Mouse (Mus musculus): ENCODE measurements around the gene Gm7978. TPM values are rescaled to one million over a fixed set of nuclear protein-coding genes. Genes with fewer than 3 reads are reported as not detected.
"Not testable (repeated sequence)": the region's sequence is repeated elsewhere in the genome, so short reads cannot be mapped to it uniquely, and the experiment has no call there.

Gene Gm7978
- polyA plus RNA-seq (2012; rRNA removed) = not detected in 2 replicates

GRCm38 (mm10) chr5:95736073-95736472 is at the start of gene Gm7978:
Gm7978 (minus strand) TSS chr5:95736173.
- not testable (repeated sequence) for H3K4me3 ChIP-seq (ENCODE audit: control insufficient read depth, low read depth, low read length); H3K4me1 ChIP-seq (ENCODE audit: control insufficient read depth, insufficient read depth, low read length)

GRCm38 (mm10) chr5:95775690-95776089 is 39.7 kb upstream of the Gm7978 start, which contains the start of gene E330014E10Rik:
E330014E10Rik (plus strand) TSS chr5:95775990.
- H3K27me3 ChIP-seq (ENCODE audit: control insufficient read depth, insufficient read depth, low read length); H3K27ac ChIP-seq (ENCODE audit: control insufficient read depth, insufficient read depth, low read depth, low read length); H3K4me3 ChIP-seq (ENCODE audit: control insufficient read depth, low read depth, low read length); H3K36me3 ChIP-seq (ENCODE audit: control insufficient read depth, insufficient read depth, low read length); H3K4me1 ChIP-seq (ENCODE audit: control insufficient read depth, insufficient read depth, low read length): not testable (repeated sequence)

More at GRCm38 (mm10) chr5:95736073-95736472, at the start of gene Gm7978:
- H3K36me3 ChIP-seq (ENCODE audit: control insufficient read depth, insufficient read depth, low read length); H3K27ac ChIP-seq (ENCODE audit: control insufficient read depth, insufficient read depth, low read depth, low read length); H3K27me3 ChIP-seq (ENCODE audit: control insufficient read depth, insufficient read depth, low read length): not testable (repeated sequence)

- H3K4me1 ChIP-seq (ENCODE audit: control insufficient read depth, insufficient read depth, low read length); H3K27ac ChIP-seq (ENCODE audit: control insufficient read depth, insufficient read depth, low read depth, low read length); H3K27me3 ChIP-seq (ENCODE audit: control insufficient read depth, insufficient read depth, low read length); H3K36me3 ChIP-seq (ENCODE audit: control insufficient read depth, insufficient read depth, low read length); H3K4me3 ChIP-seq (ENCODE audit: control insufficient read depth, low read depth, low read length): not testable (repeated sequence)
Measured at GRCm38 (mm10) chr5:95741714-95742113, 5.7 kb upstream of the Gm7978 start, which contains the start of gene Gm7982. Gm7982 (plus strand) TSS chr5:95742014.

Other genes starting within 250 kb of the Gm7978 start
- not detected in 2 replicates for gene Gm3286, start 225.4 kb downstream of the Gm7978 start, polyA plus RNA-seq (2012; rRNA removed)
- not detected in 2 replicates for gene Gm7971, start 141.3 kb downstream of the Gm7978 start, polyA plus RNA-seq (2012; rRNA removed)
- gene Gm7982, start 5.8 kb upstream of the Gm7978 start, polyA plus RNA-seq (2012; rRNA removed) = 2.0 and 2.1 TPM in 2 replicates
- gene E330014E10Rik, start 39.8 kb upstream of the Gm7978 start, polyA plus RNA-seq (2012; rRNA removed) = 0.11 TPM in 1 of 2 replicates, not detected in the other
- gene Cxcl13, start 220.8 kb upstream of the Gm7978 start, polyA plus RNA-seq (2012; rRNA removed) = not detected in 2 replicates

All from testis, adult 2 months (tissue).